Mouse (Mus musculus) kidney, postnatal 10 days (tissue): Measurements from ENCODE around the gene Fads3.

Experiments
- DNase-seq: peaks from one replicate; pipeline ENCODE4 v3.0.0; 2021; ENCODE audit warnings: mixed read lengths

Gene Fads3

DNA sequence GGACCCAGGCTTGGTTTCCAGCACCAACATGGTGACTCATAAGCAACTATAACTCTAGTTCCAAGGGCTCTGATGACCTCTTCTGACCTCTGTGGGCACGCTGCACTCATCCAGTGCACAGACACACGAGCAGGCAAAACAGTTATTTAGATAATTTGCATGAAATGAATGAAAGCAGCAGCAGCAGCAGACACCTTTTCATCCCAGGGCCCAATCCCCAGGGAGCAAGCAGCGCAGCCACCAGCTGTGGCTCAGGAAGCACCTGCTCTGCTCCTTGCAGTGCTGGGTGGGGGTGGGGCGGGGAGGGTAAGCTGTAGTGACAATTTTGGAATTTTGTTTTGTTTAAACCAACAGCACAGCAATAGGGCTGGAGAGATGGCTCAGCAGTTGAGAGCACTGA is 30.5 kb downstream of the Fads3 start:
- DNase-seq = no peak

DNA sequence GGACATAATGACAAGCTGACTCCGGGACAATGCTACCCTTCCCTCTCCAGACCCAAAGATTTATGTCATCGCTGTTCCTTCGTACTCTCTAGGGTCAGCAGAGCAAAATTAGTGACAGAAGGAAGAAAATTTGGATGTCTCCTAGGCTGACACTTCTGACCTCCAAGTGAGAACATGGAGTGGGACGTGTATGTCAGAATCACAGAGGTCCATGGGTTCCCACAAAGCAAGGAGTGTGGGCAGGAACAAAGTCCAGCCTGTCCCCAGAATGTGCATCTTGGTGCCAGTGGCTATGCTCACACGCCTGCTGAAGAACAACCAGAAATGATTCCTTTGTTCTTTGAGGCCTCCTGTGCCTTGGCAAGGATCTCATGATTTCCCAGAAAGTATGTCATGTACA is 31.8 kb downstream of the Fads3 start:
- DNase-seq = no peak

DNA sequence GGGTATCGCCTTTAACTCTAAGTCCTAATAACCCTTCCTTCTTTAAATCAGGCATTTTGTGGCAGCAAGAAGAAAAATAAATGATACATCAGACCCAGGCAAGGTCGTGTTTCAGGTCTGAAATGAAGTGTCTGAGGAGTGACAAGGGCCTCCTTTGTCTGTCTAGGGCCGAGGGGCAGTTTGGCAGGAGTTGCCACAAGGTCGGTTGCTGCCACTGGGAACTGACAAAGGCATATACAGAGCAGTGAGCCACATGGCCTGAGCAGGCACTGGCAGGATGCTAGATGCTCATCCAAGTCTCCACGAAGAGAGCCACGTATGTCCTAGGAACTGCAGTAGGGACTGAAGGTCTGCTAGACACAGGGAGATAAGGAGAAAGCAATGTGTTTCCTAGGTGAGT is 37.0 kb downstream of the Fads3 start:
- no peak for DNase-seq

DNA sequence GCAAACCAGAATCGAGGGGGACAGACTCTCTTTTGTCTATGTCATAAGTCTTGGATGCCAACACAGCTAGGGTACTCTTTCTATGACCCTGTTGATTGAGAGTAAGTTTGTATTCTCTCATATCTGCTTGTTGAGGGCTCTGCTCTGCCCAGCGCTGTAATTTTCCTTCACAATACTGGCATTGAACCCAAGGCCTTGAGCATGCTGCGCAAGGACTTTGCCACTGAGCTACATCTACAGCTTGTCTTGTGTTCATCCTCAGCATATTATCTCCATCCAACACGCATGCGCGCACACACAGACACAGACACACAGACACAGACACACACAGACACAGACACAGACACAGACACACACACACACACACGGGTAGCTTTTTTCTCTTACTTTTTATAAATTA is 39.0 kb downstream of the Fads3 start:
- DNase-seq = no peak

DNA sequence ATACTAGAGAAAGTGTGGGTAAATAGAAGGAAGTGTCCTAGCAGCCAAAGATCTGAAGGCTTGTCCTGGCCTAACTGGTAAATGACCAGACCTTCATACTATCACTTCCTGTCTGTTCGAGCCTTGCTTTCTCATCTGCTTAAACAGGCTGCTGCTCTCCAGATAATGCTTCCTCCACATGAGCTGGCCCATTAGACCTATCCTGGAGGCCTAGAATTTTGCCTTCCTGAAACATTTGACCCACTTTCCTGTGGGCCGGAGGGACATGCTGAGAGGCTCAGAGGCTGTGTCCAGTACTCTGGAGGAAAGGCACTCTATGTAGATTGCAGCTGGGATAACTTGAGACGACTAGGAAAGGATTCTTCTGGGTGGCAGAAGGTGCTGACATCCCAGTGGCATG is 40.7 kb downstream of the Fads3 start:
- DNase-seq = no peak

DNA sequence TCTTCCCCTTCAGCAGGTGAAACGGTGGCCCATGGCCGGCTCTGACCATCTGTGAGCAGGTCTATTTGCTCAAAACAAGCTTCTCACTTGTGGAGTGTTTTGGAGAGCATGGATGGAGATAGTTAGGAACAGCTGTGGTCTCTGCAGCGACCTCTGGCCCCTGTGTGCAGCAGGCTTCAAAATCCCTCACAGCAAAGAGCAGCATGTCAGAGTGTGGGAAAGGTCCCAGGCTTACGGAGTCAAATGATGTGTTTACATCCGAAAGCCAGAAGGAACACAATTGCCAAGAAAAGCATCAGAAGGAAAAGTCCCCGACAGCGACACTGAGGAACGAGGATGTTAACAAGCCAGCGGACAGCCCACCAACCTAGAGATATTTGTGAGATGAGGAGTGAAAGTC is 44.1 kb downstream of the Fads3 start:
- peak; percentile 67 for DNase-seq

DNA sequence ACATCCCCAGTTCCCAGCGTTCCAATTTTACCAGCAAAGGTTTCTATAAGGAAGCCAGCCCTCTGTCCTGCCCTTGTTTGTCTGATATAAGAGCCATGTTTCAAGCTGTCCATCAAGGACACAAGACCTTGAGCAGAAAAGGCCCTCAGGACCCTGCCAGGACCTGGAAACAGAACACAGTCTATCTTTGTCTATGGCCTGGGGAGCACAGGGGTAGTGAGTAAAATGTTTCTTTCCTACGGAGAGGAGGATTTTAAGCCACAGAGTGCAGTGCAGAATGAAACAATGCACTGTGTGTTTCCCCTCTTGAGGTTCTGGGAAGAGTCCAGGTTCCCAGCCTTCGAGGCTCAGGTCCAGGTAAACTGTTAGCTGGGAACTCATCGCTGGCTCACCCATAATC is 45.6 kb downstream of the Fads3 start:
- DNase-seq = no peak

DNA sequence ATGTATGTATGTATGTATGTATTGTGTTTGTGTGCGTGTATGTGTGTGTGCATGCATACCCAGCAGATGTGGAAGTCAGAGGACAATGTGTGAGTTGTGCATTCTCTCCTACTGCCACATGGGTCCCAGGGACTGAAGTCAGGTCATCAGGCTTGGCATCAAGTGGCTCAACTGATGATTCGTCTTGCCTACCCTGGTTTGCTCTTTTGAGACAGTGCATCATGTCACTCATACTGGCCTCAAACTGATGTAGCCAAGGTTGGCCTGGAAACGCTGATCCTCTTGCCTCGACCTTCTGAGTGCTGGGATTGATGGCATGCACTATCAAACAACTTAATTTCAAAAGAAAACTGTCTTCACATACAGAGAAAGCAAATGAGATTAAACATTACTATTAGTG is 52.5 kb downstream of the Fads3 start:
- no peak for DNase-seq

DNA sequence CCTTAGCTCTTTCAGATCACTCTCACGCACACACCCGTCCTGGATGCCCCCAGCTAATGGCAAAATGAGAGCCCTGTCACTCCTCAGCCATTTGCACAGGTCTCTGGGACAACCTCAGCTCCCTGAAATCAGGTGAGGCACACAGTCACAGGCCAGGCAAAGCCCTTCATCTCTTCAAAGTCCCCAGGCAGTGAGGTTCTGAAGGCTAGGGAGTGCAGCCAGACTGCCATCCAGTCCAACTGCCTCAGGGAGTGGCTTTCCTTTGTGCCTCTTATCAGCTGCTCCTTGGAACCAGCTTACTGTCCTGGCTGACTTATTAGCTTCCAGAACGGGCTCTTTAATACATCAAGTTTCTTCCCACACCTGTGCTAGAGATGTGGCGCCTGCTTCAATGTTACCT is 53.3 kb downstream of the Fads3 start:
- DNase-seq = no peak

DNA sequence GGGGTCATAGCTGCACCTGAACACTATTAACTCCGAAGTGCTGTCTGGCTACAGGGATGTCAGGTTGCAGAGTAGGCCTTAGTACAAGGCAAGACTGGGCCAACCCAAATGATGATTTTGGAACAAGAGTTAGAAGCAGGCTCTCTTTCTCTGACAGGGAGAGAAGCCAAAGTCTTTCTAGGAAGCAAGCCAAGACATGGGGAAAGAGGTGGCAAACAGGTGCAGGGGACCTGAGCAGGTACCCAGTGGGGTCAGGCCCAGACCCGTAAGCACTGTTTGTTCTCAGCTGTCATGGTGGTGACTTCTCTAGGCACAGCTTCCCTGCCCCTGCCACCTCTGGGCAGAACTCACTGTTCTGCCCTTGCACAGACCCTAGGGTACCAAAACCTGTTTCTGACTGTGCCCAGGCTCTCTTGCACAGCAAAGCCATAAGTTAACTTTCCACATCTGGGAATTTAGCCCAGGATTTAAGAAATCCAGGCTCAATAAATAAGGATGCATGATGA is 55.1 kb downstream of the Fads3 start:
- DNase-seq = no peak

DNA sequence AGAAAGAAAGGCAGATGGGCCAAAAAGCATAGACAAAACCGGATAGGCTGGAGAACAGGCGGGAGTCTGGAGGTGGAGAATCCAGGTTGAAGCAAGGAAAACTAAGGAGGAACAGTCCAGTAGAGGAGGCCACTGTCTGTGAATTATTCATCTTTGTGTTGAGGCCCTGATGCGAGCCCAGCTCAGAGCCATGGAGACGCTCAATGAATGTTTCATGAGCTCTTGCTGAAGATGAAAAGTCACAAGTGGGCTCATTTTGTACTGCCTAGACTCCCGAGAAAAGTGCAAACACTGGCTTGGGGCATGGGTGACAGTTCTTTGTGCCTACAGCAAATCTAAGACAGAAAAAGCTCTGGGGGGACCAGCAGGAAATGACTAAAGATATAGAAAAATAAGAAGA is 56.5 kb downstream of the Fads3 start:
- no peak for DNase-seq

DNA sequence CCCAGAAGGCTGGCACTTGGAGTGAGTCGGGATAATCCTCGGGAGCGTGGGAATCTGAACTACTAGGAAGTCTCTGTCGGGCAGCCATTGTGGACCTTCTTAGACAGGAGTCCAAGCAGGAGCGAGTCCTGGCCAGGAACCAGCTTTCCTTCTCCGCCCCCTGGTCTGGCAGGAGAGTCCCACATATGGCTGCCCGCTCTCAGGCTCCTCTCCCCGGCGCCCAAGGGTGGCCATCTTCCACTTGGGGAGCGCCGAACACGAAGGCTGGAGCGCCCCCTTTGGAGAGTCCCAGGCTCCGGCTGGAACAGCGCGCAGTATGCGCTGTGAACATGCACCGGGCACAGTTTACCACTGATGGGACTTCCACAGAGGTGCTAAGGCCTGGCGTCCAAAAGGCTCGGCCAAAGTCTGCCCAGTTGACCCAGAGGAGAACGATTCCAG is 59.3 kb downstream of the Fads3 start:
- peak; percentile 90 for DNase-seq

DNA sequence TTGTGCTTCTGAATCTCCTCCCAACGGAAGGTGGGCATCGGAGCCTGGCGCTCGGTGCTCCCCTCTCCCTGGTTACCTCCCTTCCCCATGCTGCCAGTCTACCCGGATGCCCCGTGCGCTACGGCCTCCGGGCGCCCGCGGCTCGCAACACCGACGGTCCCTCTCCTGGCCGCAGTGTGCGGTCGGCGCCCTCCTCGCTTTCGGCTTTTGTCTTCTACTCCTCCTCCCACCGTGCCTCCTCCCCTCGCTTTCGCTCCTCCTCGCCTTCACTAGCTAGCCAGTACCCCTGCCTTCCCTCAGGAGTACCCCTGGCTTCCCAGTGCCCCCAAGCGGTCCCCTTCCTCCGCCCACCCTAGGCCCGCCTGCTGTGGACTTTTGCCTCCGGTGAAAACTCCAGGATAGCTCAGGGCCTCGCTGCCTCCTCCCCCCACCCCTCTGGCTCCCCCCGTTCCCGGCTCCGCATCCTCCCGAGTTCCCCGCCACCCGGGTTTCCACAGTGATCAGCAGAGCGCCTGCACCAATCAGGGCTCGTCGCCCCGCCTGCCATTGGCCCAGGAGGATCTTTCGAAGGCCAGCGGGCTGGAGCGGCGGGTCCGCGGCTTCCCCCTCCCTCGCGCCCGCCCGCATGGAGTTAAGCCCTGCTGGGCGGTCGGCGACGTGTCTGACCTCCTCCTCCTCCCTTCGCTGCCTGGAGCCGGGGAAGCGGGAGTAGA is 60.1 kb downstream of the Fads3 start, which contains the start of gene Fads2:
Gene Fads2 (minus strand): TSS at position 406 of the 713 bp plus-strand sequence.
- peak; percentile 95 for DNase-seq

DNA sequence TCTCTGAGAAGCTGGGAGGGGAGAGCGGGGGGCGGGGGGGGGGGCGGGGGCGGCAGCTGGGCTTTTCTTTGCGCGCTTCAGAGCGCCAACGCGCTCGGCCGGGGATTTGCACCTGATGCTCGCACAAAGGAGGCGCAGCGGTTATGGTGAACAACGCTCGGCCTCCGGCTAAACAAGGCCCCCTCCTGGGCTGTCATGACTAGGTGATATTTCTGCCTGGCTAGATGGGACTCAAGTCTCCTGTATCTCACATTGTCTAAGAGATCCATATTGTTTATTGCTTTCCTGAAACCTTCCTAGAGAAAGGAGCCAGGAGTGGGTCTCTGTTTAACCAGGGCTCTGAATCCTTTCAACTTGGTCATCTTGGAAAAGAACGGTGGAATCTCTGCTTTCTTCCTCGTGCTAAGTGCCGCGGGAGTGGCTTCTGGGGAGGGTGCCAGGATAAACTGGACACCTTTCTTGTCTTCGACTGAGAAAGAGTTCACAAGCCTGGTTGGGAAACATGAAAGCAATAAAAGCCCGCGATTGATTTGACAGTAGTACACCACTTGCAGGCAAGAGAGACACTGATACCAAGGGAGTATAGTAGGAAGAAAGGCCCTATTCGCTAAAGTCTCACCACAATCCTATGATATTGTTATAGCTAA is 60.8 kb downstream of the Fads3 start:
- peak; percentile 16 for DNase-seq

DNA sequence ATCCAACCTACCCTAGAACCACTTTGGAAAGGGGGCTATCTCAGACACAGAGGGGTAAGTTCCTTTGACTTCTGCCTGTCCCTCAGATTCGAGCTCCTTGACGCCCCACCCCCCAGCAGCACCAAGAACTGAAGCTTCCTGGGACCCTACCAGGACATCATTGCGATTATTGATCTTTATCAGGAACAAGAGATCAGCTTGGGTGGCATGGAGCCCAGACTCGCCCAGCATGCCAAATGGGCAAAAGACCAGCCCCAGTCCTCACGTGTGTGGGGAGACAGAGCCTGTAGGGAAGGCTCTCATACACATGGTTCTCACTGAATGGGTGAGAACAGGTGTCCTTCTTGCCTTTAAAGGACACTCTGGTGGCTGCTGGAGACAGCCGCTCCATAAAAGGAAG is 62.9 kb downstream of the Fads3 start:
- DNase-seq = no peak

DNA sequence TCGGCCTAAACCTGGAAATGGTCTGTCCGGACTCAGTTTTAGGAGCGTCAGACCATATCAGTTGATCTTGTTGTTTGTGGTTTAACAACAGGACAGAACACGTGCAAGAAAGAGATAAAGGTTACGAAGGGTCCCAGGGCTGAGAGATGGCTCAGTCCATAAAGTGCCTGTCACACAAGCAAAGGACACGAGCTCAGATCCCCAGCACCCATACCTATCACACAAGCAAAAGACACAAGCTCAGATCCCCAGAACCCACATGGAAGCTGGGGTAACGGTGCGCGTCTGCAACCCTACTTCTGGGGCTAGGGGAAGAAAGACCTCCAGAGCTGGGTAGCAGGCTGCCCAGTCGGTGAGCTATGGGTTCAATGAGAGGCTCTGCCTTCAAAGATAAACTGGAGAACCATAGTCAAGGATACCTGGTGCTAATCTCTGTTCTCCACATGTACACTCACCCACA is 63.7 kb downstream of the Fads3 start:
- no peak for DNase-seq

DNA sequence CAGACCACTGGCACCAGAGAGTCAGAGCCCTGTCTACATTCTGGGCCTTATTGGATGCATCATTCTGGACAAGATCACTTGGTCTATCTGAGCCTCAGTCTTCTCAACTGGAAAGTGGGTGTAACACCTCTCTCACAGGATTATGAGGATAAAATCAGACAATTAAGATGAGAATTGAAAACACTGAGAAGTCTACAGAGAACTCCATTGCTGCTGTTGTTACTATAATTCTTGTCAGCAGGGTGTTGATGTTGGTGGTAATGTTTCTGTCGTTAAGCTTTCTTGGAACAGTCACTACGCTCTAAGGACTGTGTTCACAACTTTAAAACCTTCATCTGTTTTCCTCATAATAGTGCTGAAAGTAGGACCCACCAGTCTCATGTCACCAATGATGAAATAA is 65.3 kb downstream of the Fads3 start:
- DNase-seq = no peak

DNA sequence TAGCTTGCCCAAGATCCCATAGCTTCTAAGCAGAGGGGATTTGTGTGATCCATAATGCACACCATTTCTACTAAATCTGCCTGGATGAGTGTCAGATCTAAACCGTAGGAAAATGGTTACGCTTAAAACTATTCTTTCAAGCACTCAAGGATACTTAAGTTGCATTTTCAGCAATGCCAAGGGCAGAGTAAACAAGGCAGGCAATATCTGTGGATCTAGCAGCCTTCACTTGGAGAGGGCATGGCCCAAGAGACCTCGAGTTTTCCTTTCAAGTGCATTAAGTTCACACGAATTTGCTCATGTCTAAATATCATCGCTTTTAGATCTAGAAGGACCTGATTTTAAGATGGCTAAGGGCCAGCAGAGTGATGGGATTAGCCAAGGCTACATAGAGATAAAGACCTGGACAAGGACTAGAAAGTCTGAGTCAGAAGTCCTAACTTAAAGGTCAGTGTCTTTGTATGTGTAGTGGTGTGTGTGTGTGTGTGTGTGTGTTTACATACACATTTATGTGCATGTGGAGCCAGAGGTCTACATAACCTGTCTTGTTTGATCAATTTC is 65.8 kb downstream of the Fads3 start:
- DNase-seq = no peak

DNA sequence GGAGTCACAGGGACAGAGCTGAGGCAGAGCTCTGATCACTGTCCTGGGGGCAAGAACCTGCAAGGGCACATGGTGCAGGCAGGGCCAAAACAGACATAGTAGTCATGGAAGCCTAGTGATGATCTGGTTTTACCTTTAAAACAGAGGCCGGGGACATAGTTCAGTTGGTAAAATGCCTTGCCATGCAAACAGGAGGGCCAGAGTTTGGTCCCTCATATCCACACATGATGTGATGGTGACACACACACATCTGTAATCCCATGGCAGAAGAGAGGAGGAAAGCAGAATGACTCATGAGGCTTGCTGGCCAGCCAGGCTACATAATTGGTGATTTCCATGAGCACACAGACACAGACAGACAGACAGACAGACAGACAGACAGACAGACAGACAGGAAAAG is 66.8 kb downstream of the Fads3 start:
- DNase-seq = no peak

DNA sequence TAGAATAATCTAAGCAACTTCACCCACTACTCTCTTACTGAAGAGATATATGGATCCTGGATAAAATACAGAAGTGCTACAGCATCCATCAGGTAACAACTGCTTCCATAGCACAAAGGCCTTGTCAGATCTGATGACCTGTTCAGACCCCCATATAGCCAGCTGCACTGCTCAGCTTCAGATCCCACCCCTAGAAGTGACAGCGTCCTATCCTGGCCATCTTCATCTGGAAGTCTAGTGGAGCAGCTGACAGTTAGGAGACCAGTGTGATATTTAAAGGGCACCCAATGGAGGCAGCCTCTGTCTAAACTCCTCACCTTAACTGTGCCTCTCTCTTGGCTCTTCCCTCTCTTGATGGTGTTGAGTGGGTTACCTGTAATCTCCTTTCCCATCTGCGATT is 67.3 kb downstream of the Fads3 start:
- no peak for DNase-seq
